Mouse (Mus musculus) midbrain, postnatal 0 days (tissue): Measurements from ENCODE around the gene Olfr330. TPM values are rescaled to one million over a fixed set of nuclear protein-coding genes. Genes with fewer than 3 reads are reported as not detected.
"Not testable (repeated sequence)": the region's sequence is repeated elsewhere in the genome, so short reads cannot be mapped to it uniquely, and the experiment has no call there.

Experiments
- ATAC-seq: fragments of 200-750 bp; cut with Nextera tagmentation; 2 replicates; pipeline ENCODE4 v1.8.0; 2017; ENCODE audit warnings: moderate number of reproducible peaks, mild to moderate bottlenecking, moderate TSS enrichment, moderate library complexity; ENCODE audit not compliant: low FRiP score
- DNase-seq: peaks from one replicate; pipeline ENCODE4 v3.0.0-alpha.2; 2015; ENCODE audit warnings: low spot score
- H3K27ac ChIP-seq: fragments of 300-500 bp; sonication (generic); 2 replicates; pipeline ENCODE4 v1.5.1; 2014; ENCODE audit warnings: low read depth, mild to moderate bottlenecking, low read length, mixed read lengths
- H3K27me3 ChIP-seq: fragments of 300-500 bp; sonication (generic); 2 replicates; pipeline ENCODE4 v1.6.1; 2014; ENCODE audit warnings: low read length, control low read depth, mixed read lengths; ENCODE audit not compliant: insufficient read depth
- H3K36me3 ChIP-seq: fragments of 300-500 bp; sonication (generic); 2 replicates; pipeline ENCODE4 v1.6.1; 2014; ENCODE audit warnings: low read length, control low read depth, mixed read lengths; ENCODE audit not compliant: insufficient read depth
- H3K4me1 ChIP-seq: fragments of 300-500 bp; sonication (generic); 2 replicates; pipeline ENCODE4 v1.6.1; 2014; ENCODE audit warnings: mild to moderate bottlenecking, control low read depth, antibody characterized with exemption, low read length, mixed read lengths; ENCODE audit not compliant: insufficient read depth
- H3K4me2 ChIP-seq: fragments of 300-500 bp; sonication (generic); 2 replicates; pipeline ENCODE4 v1.6.1; 2014; ENCODE audit warnings: low read depth, mild to moderate bottlenecking, low read length, mixed read lengths; ENCODE audit not compliant: poor library complexity, severe bottlenecking
- H3K4me3 ChIP-seq: fragments of 300-500 bp; sonication (generic); 2 replicates; pipeline ENCODE4 v1.5.1; 2014; ENCODE audit warnings: low read depth, mild to moderate bottlenecking, low read length, moderate library complexity
- H3K9ac ChIP-seq: fragments of 300-500 bp; sonication (generic); replicated peaks from 2 replicates; pipeline ENCODE4 v1.6.1; 2014; ENCODE audit warnings: mild to moderate bottlenecking, low read length, moderate library complexity, mixed read lengths; ENCODE audit not compliant: poor library complexity, severe bottlenecking
- H3K9me3 ChIP-seq: fragments of 300-500 bp; sonication (generic); 2 replicates; pipeline ENCODE4 v1.6.1; 2016; ENCODE audit warnings: low read length, control low read depth
- CTCF ChIP-seq: IDR thresholded peaks from 2 replicates; pipeline ENCODE4 v1.5.1; 2016; ENCODE audit warnings: antibody characterized with exemption, mild to moderate bottlenecking
- WGBS: fragments of 180-500 bp; shearing (Covaris S2); extraction: QIAGEN DNeasy Blood & Tissue Kit; methylation state at CpG from one replicate; pipeline ENCODE4 v1.1.7; 2014; 5-methylcytosine and 5-hydroxymethylcytosine counted together
- polyA plus RNA-seq: library from polyadenylated mRNA; unstranded; fragments of >200 nt; fragmentation: Nextera tagmentation; extraction: Ambion mirVana; gene quantifications from 2 replicates; pipeline ENCODE4 v1.2.1, GENCODE M21; 2015
- total RNA-seq: library from RNA; depleted of rRNA; stranded (reverse); fragments of >200 nt; gene quantifications from 2 replicates; pipeline ENCODE4 v1.2.3, GENCODE M21; 2014; rRNA removed

Olfr330 gene
- total and polyA plus RNA-seq, 2 experiments from 2014 or later, result not detected

GRCm38 (mm10) chr11:58502472-58502871 is 32.2 kb downstream of the Olfr330 start, which contains the start of gene Olfr331:
TSS of gene Olfr331 (minus strand) at chr11:58502572.
- not testable (repeated sequence) for H3K4me3 ChIP-seq, DNase-seq, ATAC-seq, H3K4me1 ChIP-seq, H3K27ac ChIP-seq, H3K9ac ChIP-seq, H3K27me3 ChIP-seq, H3K4me2 ChIP-seq, H3K9me3 ChIP-seq, H3K36me3 ChIP-seq

GRCm38 (mm10) chr11:58499290-58499689 is 35.3 kb downstream of the Olfr330 start:
- no peaks in the 10 kb centered on the region for H3K27me3 ChIP-seq
- H3K9me3 ChIP-seq, result no peaks in the 10 kb centered on the region
- H3K4me3 ChIP-seq, result no peak overlapping the region
- no peak overlapping the region for H3K9ac ChIP-seq
- DNase-seq (peak; percentile 72), ATAC-seq (no peak)
- WGBS, result 36% methylated on average over 3 of the region's 3 CpGs
- H3K4me2 ChIP-seq, result no peak overlapping the region
- TF ChIP-seq CTCF, result peak; percentile 78
- no peak overlapping the region for H3K27ac ChIP-seq
- H3K36me3 ChIP-seq, result no peaks in the 10 kb centered on the region
- no peaks in the 10 kb centered on the region for H3K4me1 ChIP-seq

GRCm38 (mm10) chr11:58498761-58499160 is 35.9 kb downstream of the Olfr330 start:
- Histone ChIP-seq H3K27ac (no peak overlapping the region), H3K36me3 (no peaks in the 10 kb centered on the region), H3K9ac (no peak overlapping the region), H3K4me1 (no peaks in the 10 kb centered on the region), H3K4me2 (no peak overlapping the region), H3K27me3 (no peaks in the 10 kb centered on the region), H3K4me3 (no peak overlapping the region), H3K9me3 (no peaks in the 10 kb centered on the region)
- DNase-seq (no peak), ATAC-seq (no peak)
- no peak for TF ChIP-seq CTCF
- 87% methylated on average over 9 of the region's 9 CpGs for WGBS

- Histone ChIP-seq H3K27me3 (no peaks in the 10 kb centered on the region), H3K36me3 (no peaks in the 10 kb centered on the region), H3K4me1 (no peaks in the 10 kb centered on the region), H3K9ac (no peak within 1 kb of the TSS), H3K27ac (no peak within 1 kb of the TSS), H3K9me3 (no peaks in the 10 kb centered on the region), H3K4me3 (no peak within 1 kb of the TSS), H3K4me2 (no peak within 1 kb of the TSS)
- TF ChIP-seq CTCF, result no peak
- DNase-seq (no peak), ATAC-seq (no peak)
- 83% methylated on average over 2 of the region's 2 CpGs for WGBS
Observed at GRCm38 (mm10) chr11:58492455-58492854, 42.2 kb downstream of the Olfr330 start, which contains the start of gene Olfr332. TSS of gene Olfr332 (minus strand) at chr11:58492555.

Other genes starting within 250 kb of the Olfr330 start
- 24.4 and 26.0 TPM in 2 replicates for gene Zfp692, start 227.8 kb downstream of the Olfr330 start, total RNA-seq
- gene Zfp692, start 227.8 kb downstream of the Olfr330 start, polyA plus RNA-seq, result 20.1 and 22.6 TPM in 2 replicates
- 38.1 and 42.1 TPM in 2 replicates for gene Zfp672, start 204.5 kb downstream of the Olfr330 start, total RNA-seq
- 41.1 and 46.9 TPM in 2 replicates for gene Zfp672, start 204.5 kb downstream of the Olfr330 start, polyA plus RNA-seq
- gene Sh3bp5l, start 204.1 kb downstream of the Olfr330 start, total RNA-seq, result 44.0 and 53.8 TPM in 2 replicates
- gene Sh3bp5l, start 204.1 kb downstream of the Olfr330 start, polyA plus RNA-seq, result 42.4 and 46.3 TPM in 2 replicates
- not detected in 2 replicates for gene Lypd8, start 155.8 kb downstream of the Olfr330 start, total RNA-seq
- not detected in 2 replicates for gene Lypd8, start 155.8 kb downstream of the Olfr330 start, polyA plus RNA-seq
- not detected in 2 replicates for gene 1810065E05Rik, start 113.7 kb downstream of the Olfr330 start, total RNA-seq
- not detected in 2 replicates for gene 1810065E05Rik, start 113.7 kb downstream of the Olfr330 start, polyA plus RNA-seq
- not detected in 2 replicates for gene Gm12253, start 102.3 kb downstream of the Olfr330 start, total RNA-seq
- not detected in 2 replicates for gene Gm12253, start 102.3 kb downstream of the Olfr330 start, polyA plus RNA-seq
- not detected in 2 replicates for gene Lypd9, start 81.9 kb downstream of the Olfr330 start, total RNA-seq
- gene Lypd9, start 81.9 kb downstream of the Olfr330 start, polyA plus RNA-seq, result not detected in 2 replicates
- not detected in 2 replicates for gene Olfr30, start 72.6 kb downstream of the Olfr330 start, total RNA-seq
- gene Olfr30, start 72.6 kb downstream of the Olfr330 start, polyA plus RNA-seq, result not detected in 2 replicates
- gene Olfr332, start 42.3 kb downstream of the Olfr330 start, total RNA-seq, result not detected in 2 replicates
- not detected in 2 replicates for gene Olfr332, start 42.3 kb downstream of the Olfr330 start, polyA plus RNA-seq
- gene Olfr331, start 32.3 kb downstream of the Olfr330 start, total RNA-seq, result not detected in 2 replicates
- not detected in 2 replicates for gene Olfr331, start 32.3 kb downstream of the Olfr330 start, polyA plus RNA-seq
- gene Olfr329-ps, start 11.6 kb upstream of the Olfr330 start, total RNA-seq, result not detected in 2 replicates
- gene Olfr329-ps, start 11.6 kb upstream of the Olfr330 start, polyA plus RNA-seq, result not detected in 2 replicates
- gene Olfr328, start 20.8 kb upstream of the Olfr330 start, total RNA-seq, result not detected in 2 replicates
- gene Olfr328, start 20.8 kb upstream of the Olfr330 start, polyA plus RNA-seq, result not detected in 2 replicates
- gene Olfr224, start 35.7 kb upstream of the Olfr330 start, total RNA-seq, result not detected in 2 replicates
- gene Olfr224, start 35.7 kb upstream of the Olfr330 start, polyA plus RNA-seq, result not detected in 2 replicates
- not detected in 2 replicates for gene Olfr325, start 42.9 kb upstream of the Olfr330 start, total RNA-seq
- gene Olfr325, start 42.9 kb upstream of the Olfr330 start, polyA plus RNA-seq, result not detected in 2 replicates
- 0.28 and 0.49 TPM in 2 replicates for gene Olfr324, start 60.3 kb upstream of the Olfr330 start, total RNA-seq
- 0.04 and 0.05 TPM in 2 replicates for gene Olfr324, start 60.3 kb upstream of the Olfr330 start, polyA plus RNA-seq
- not detected in 2 replicates for gene 2210407C18Rik, start 81.2 kb upstream of the Olfr330 start, total RNA-seq
- gene 2210407C18Rik, start 81.2 kb upstream of the Olfr330 start, polyA plus RNA-seq, result not detected in 2 replicates
- 0.16 TPM in 1 of 2 replicates, not detected in the other for gene Olfr323, start 95.7 kb upstream of the Olfr330 start, total RNA-seq
- gene Olfr323, start 95.7 kb upstream of the Olfr330 start, polyA plus RNA-seq, result not detected in 2 replicates
- 0.22 and 0.76 TPM in 2 replicates for gene Trim58, start 105.6 kb upstream of the Olfr330 start, total RNA-seq
- gene Trim58, start 105.6 kb upstream of the Olfr330 start, polyA plus RNA-seq, result 0.20 and 0.38 TPM in 2 replicates
- gene Olfr322, start 123.9 kb upstream of the Olfr330 start, total RNA-seq, result not detected in 2 replicates
- gene Olfr322, start 123.9 kb upstream of the Olfr330 start, polyA plus RNA-seq, result not detected in 2 replicates
- gene Olfr320, start 146.3 kb upstream of the Olfr330 start, total RNA-seq, result not detected in 2 replicates
- not detected in 2 replicates for gene Olfr320, start 146.3 kb upstream of the Olfr330 start, polyA plus RNA-seq
- gene Olfr319, start 164.3 kb upstream of the Olfr330 start, total RNA-seq, result not detected in 2 replicates
- gene Olfr319, start 164.3 kb upstream of the Olfr330 start, polyA plus RNA-seq, result not detected in 2 replicates
- gene Olfr318, start 189.2 kb upstream of the Olfr330 start, total RNA-seq, result not detected in 2 replicates
- not detected in 2 replicates for gene Olfr318, start 189.2 kb upstream of the Olfr330 start, polyA plus RNA-seq
- 0.11 and 0.14 TPM in 2 replicates for gene Olfr317, start 204.4 kb upstream of the Olfr330 start, total RNA-seq
- gene Olfr317, start 204.4 kb upstream of the Olfr330 start, polyA plus RNA-seq, result 0.12 and 0.15 TPM in 2 replicates
- gene Olfr316, start 217.9 kb upstream of the Olfr330 start, total RNA-seq, result not detected in 2 replicates
- not detected in 2 replicates for gene Olfr316, start 217.9 kb upstream of the Olfr330 start, polyA plus RNA-seq
- gene Olfr315, start 238.4 kb upstream of the Olfr330 start, total RNA-seq, result not detected in 2 replicates
- gene Olfr315, start 238.4 kb upstream of the Olfr330 start, polyA plus RNA-seq, result not detected in 2 replicates
- not detected in 2 replicates for gene Olfr314, start 248.1 kb upstream of the Olfr330 start, total RNA-seq
- not detected in 2 replicates for gene Olfr314, start 248.1 kb upstream of the Olfr330 start, polyA plus RNA-seq